Mouse (Mus musculus) ES-Bruce4 (cell line): ENCODE results near the gene Tnfsf15.

Source experiments
- CTCF ChIP-seq: IDR thresholded peaks from one replicate; pipeline ENCODE4 v1.8.1; 2011; ENCODE audit warnings: low read depth, low read length
- EP300 ChIP-seq: IDR thresholded peaks from 2 replicates; pipeline ENCODE4 v1.6.1; 2011; ENCODE audit warnings: low read depth, low read length; ENCODE audit not compliant: insufficient read depth

DNA sequence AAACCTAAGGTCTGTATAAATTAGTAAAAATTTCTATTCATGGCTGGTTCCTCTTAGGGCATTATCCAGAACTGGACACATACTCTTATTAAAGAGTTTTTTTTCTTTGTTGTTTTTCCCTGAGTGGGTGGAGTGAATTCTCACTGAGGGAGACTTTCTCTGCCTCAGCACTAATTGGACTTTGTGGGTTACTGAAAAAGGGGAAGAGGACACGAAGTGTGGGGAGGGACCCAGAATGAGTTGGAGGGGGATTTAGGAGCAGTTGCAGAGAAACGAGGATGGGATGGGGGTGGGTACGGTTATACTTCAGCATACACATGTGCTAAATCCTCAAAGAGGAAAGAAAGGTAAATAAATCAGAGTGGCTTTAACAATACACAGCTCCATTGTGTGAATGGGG lies 45.2 kb downstream of the Tnfsf15 start:
- TF ChIP-seq CTCF (no peak), EP300 (no peak)
